Mouse (Mus musculus) inflammation-experienced regulatory T-cells, adult 6 months (primary cell): Measurements from ENCODE around the gene I830077J02Rik. TPM values are rescaled to one million over a fixed set of nuclear protein-coding genes. Genes with fewer than 3 reads are reported as not detected.
A peak's percentile ranks its signal among the peaks of the same experiment; 100 is the strongest.
"Not testable (repeated sequence)": the region's sequence is repeated elsewhere in the genome, so short reads cannot be mapped to it uniquely, and the experiment has no call there.

ENCODE experiments used
- ATAC-seq: one replicate; pipeline ENCODE4 v1.8.0; 2017
- polyA plus RNA-seq, 3 experiments: library from polyadenylated mRNA; unstranded; fragments of 100-300 nt; shearing (Covaris generic); gene quantifications; one replicate each; pipeline ENCODE4 v1.2.1; 2017

I830077J02Rik gene
- 1 to 10 TPM in 2 of 3 experiments, not detected in 1; 1.3 to 1.8 TPM for polyA plus RNA-seq

DNA sequence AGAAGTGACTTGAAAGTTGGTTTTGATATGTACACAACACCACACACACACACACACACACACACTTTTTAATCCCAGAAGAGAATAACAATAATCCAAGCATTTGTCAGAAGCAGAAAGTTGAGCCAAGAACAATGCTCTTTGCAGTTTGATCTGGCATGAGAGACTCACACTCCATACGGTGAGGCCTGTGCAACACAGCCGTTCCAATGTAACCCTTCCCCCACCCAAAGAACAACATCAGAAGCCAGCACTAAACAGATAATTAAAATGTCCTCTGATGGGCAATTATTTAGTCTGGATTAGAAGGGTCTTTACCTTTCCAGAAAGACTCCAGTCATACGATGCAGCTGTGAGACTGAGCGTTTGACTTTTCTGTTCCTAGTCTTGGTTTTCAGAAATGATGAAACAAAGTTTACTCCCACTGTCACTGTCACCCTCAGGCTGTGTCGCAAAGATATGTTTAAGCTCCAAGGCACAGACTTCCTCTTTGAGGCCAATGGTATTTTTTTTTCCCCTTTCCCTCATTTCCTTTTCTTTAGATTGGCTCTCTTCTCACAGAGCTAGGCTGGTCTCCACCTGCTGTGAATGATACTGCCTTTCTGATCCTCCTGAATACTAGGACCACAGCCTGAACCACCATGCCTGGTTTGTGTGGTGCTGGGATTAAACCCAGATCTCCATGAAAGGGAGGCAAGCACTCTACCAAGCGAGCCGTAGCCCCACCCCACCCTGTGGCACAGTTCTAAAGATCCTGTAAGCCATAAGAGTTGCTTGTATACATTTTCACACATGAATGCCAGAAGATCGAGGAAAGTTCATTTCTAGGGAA, at the start of gene I830077J02Rik:
I830077J02Rik (minus strand) TSS at position 425 of the 832 bp plus-strand sequence.
- no peak for ATAC-seq

DNA sequence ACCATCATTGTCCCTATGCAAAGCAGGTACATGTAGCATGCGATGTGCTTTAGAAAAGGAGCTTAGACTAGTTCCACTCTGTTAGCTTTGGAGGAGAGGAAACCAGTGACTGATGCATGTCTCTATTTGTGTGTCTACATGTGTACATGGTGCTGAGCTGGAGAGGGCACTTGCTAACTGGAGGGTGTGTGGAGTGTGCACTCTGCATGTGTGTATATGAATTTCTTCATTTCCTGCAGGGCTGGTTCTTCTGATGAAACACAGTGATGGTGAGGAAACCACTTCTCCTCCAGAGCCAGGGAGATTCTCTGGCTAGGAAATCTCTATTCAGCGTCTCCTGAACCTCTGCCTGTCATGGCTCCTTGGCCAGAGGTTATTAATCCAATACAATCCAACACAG, 41.7 kb upstream of the I830077J02Rik start:
- no peak for ATAC-seq

DNA sequence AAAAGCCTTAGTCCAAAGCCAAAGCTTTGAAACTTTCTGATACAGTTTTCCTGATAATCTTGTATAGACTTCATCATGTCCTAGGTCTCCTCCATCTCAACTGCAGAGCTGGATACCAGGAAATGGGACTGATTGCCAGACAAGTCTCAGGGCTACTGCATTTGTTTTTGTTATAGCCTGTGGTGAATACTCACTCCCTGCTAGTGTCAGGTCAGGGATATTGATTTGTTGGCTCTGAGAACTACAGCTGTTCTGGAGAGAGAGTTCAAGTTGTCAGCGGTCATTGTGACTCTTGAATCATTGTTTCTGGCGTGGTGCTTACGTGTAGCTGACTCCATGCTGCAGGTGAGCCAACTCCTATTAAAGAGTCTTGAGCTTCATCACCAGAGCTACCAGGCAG, 40.9 kb upstream of the I830077J02Rik start, which contains the start of gene Ovgp1:
Ovgp1 (plus strand) TSS at position 301 of the 400 bp plus-strand sequence.
- no peak for ATAC-seq

DNA sequence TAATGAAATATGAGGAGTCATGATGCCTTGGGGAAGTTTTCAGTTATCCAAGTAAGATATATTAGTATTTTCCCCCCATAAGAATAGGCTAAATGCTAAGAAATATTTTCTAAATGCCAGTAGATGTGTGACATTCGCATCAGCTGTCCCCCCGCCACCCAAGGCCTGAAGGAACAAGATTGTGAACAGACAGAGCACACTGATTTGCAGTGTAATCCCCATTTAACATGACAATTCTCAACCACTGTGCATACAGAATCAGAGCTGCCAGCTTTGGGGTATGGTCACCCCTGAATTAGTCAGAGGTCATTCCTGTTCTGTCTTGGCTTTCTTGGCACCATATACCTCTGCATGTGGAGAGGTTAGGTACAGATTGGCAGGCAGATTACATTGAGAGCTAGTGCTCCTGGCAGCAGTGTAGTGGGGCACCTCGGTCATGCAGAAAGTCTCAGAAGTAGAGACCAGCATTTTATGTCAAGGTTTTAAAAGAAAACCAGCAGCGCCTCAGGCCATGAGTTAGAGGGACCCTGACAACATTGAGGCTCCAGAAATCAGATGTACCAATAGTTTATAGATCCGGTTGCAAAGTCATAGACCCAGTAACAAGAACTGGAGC, 39.5 kb upstream of the I830077J02Rik start:
- ATAC-seq, result no peak

DNA sequence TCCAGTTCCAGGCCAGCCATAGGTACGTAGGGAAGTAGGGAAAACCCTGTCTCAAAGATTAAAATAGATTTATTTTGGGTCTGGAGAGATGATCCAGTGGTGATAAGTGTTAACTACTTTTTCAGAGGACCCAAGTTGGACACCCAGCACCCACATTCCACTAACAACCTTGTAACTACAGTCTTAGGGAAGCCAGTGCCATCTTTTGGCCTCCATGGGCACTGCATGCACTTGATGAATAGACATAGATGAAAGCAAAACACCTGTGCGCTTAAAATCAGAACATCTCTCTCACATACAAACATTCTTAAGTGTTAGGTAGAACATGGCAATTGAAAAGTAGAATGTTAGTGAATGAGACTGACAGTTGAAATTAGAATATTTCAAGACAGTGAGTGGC, 28.2 kb upstream of the I830077J02Rik start:
- ATAC-seq, result no peak

DNA sequence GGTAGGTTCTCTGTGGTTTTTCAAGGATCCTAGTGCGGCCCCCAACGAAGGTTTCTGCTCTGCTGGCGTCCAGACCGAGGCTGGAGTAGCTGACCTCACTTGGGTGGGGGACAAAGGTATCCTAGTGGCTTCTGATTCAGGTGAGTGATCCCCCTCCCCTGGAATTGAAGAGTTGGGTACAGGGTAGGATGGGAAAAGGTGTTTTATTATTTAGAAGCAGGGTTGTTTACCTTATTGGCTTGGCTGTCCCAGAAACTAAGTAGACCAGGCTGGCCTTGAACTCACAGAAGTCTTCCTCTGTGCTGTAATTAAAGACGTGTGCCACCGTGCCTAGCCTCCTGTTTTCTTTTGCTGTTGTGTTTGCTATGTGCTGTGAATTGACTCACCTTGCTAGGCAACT, 27.5 kb upstream of the I830077J02Rik start, which contains the start of gene Atp5f1:
Atp5f1 (minus strand) TSS at position 101 of the 400 bp plus-strand sequence.
- ATAC-seq, result no peak

DNA sequence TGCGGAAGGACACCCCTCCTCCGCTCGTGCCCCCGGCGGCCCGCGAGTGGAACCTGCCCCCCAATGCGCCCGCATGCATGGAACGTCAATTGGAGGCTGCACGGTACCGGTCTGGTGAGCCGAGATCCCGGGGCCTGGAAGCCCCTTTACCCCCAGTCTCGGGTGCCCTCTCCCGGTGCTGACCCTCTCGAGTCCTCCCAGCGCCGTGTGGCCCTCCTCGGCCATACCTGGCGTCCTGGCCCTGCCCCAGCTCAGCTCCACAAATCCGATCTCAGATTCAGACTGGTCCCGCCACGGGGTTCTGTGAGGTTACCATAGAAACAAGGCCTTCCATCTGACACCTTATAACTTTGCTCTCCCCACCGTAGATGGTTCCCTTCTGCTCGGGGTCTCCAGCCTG, 27.1 kb upstream of the I830077J02Rik start:
- peak; percentile 8 for ATAC-seq

DNA sequence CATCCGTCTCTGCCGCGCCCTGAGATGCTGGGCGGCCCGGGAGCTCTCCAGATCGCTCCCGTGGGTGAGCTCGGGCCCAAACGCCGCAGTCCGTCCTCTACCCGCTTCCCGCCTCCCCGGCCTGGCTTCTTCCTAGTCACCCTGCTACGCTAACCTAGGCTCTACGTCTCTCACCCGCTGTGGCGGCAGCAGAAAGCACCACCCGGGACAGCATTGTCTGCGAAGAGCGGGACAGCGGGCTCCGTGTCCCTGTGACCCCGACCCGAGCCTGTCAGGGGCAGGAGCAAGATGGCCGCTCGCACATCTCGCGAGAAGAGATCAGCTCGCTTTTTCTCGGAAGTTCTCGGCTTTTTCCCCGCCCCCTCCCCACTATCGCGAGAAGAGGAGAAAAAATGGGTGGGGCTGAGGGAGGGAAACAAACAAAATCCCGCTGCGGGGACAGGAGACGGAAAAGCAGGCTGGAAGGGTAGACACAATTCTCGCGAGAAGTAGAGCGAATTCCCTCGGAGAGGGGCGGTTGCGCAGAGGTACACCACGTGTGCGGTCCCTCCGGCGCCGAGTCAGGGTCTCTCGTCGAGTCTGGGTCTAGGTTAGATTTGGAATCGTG, 26.6 kb upstream of the I830077J02Rik start, which contains the start of gene Wdr77:
Wdr77 (plus strand) TSS at position 396 of the 607 bp plus-strand sequence.
- ATAC-seq, result peak; percentile 93

DNA sequence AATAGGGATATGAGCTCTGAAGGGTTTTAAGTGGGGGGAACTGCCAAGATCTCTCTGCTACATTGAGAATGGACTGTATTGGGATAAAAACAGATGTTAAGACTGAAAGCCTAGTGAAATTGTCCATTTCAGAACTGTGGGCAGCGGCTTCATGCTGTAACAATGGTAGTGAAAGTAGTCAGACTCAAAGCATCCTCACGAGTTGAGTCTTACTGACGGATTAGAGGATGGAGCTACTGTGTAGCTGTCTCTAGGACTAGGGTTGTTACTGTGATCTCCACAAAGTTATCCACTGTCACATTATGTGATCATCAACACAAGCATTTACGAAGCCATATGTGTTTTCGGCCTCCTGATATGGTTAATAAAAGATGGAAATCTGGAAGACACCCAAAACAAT, 25.7 kb upstream of the I830077J02Rik start:
- no peak for ATAC-seq

DNA sequence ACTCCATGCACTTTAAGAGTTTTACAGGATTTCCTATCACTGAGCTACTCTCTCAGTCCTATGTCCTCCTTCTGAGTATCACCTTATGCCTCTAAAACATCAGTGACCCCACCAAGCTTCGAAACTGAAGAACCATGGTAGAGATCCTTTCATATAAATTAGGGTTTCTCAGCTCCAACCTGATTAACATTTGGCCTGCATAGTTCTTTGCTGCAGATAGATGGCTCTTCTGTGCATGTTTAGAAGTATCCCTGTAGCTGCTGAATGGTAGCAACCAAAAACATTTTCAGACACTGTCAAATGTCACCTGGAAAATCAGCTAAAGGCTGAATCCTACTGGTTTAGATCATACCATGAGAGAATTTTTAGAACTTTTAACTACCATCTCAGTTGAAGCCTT, 24.8 kb upstream of the I830077J02Rik start:
- no peak for ATAC-seq

DNA sequence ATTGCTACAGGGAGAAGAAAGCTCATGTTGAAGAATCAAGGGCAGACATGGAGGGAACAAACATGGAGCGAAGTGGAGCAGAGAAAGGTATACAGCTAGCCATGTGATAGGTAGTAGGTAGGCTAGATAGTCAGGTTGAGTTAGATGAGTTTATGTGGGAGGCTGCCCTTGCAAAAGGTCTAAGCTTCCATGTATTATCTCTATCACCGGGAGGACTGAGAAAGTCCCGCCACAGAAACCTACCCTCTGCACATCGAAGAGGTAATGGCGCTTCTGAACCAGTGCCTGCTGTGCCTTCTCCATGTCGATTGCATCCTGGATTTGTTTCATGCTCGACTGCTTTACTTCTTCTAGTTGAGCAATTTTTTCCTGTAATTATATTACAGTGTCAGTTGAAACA, 18.9 kb upstream of the I830077J02Rik start:
- ATAC-seq, result no peak

DNA sequence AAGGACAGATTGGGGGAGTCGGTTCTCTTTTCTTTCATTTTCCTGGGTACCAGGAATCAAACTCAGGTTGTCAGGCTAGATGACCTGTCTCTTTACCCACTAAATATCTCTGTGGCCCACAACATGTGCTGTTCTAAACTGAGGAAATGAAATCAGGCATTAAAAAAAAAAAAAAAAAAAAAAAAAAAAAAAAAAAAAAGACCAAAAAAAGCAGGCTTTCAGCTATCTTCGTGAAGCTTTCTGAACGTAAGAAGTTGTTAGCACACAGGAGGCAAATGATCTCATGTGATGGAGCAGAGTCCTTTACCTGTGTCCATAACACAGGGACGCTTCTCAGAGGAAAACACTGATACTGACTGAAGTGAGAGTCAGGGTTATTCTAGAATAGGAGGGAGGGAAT, 3.6 kb upstream of the I830077J02Rik start:
- no peak for ATAC-seq

DNA sequence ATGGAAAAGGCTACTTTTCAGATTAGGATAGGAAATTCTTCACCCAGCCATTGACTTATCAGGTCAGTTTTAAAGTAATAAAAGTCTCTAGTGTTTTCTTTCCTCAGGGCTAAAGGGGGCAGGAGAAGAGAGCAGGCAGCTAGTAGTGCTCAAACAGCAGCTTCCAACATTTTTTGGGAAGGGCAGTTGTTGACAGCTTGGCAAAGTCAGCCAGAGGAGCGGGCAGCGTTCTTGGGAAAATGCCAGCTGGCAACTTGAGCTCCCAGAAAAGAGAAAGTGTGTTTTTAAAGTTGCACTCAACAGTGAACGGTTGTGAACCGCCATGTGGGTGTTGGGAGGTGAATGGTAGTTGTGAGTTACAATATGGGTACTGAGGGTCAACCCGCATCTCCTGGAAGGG, 2.6 kb upstream of the I830077J02Rik start:
- no peak for ATAC-seq

DNA sequence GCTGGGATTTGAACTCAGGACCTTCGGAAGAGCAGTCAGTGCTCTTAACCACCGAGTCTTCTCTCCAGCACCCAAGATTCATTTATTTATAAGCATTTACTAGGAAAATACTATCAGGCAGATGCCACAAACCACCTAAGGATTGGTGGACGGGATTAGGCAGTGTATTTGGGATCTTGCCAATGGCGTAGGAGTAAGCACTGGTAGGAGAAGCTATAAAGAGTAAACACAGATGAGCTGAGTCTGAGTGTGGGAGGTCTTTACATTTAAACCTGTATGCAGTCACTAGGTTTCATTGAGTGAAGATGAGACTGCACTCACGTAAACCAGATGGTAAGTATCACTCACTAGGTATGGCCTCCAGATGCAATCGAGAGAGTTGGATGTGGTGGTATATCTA, 1.5 kb upstream of the I830077J02Rik start:
- ATAC-seq, result no peak

DNA sequence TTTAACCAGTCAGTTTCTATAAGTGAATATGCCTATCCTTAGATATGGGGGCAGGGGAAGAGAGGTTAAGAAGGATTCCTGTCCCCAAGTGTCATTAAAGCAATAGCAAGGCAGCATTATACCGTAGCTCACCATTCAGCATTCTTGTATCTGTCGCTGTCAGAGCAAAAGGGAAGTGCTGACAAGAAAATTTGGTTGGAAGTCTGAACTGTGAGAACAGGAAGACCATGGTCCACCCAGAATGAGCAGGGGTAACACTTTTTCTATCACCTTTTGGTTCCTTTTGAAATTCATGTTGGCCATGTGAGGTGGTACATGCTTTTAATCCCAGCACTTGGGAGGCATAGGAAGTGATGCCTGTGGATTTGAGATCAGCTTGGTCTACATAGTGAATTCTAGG, 1.4 kb downstream of the I830077J02Rik start:
- ATAC-seq, result no peak

DNA sequence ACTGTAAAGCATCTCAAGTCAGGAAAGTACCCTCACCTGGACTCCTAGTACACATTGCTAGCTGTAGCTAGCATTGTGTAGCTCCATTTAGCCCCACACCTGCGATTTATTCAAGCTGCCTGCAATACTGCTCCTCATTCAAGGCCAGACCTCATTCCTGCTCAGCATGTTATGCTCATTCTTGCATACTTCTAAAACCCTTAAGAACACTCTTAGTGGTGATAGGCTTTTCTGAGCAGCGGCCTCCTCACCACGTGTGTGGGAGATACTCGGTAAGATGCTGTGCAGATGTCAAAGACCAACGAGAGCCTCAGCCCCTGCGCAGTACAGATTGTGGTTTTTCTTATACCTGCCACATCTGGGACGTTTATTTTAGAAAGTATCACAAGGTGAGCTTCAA, 2.6 kb downstream of the I830077J02Rik start:
- no peak for ATAC-seq

DNA sequence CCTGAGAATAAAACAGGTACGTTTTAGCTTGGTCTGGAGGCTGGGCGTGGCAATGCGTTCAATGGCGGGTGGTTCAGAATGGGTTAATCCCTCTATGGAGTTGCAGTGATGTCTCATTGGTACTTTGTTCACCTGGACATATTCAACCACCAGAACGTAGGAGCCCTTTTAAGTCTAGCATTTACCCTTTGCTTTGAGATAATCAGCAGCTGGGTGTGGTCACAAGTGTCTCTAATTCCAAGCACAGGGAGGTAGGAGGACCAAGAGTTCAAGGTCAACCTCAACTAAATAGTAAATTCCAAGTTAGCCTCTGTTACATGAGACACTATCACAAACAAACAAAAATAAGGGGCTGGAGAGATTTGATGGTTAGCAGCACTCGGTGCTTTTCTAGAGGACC, 3.7 kb downstream of the I830077J02Rik start:
- no peak for ATAC-seq

DNA sequence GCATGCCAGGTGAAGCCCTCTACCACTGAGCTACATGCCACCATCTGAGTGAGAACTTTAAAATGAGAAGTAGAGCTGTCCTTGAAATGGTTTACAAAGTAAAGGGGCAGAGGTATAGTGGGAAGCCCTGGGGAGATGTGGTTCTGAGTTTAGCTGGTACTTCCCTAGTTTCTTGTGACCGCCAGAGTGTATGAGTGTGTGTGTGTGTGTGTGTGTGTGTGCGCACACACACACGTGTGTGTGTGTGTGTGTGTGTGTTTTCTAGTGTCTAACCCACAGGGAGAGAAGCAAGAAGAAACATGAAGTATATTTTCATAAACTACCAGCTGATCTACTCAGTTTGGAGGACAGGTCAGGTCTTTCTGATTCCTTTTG, 4.3 kb downstream of the I830077J02Rik start:
- ATAC-seq, result no peak

DNA sequence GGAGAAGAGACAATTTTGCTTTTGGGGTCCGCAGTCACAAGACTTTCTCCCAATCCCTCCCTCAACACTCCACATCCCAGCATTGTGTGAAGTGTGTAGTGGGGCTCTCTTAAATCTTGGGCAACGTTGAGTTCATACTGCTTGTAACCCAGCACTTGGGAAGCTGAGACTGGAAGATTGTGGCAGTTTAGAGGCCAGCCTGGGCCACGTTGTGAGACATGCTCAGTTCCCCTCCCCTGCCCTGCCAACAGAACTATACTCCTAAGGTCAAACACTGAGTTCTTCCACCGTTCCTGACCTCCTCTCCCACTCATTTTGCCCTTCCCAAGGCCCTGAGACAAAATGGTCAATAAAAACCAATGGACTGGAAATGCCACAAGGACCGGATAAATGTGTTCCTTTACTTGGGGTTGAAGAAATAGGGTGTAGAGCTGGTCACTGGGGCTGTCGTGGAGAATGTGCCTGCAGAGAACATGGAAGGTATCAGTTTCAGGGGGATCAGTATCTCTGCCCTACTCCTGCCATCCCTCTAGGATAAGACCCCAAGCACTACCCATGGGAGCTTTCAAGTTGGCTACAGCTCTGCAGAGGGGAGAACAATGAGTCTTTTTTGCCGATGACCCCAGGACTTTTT, 4.8 kb downstream of the I830077J02Rik start:
- ATAC-seq, result no peak

DNA sequence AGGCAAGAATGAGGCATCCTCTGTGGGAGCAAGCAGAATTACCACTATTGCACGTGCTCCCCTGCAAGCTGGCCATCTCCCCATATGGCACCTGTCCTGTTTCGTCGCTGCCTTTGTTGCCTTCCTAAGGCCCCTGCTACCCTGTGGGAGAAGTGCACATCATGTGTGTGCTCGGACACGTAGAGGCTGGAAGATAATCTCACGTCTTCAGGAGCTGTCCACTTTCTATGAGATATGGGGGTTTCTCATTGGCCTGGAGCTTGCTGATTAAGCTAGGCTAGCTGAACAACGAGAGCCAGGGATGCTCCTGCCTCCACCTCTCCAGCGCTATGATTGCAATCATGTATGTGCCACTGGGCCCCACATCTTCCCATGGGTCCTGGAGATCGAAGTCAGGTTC, 7.8 kb downstream of the I830077J02Rik start:
- ATAC-seq, result no peak

DNA sequence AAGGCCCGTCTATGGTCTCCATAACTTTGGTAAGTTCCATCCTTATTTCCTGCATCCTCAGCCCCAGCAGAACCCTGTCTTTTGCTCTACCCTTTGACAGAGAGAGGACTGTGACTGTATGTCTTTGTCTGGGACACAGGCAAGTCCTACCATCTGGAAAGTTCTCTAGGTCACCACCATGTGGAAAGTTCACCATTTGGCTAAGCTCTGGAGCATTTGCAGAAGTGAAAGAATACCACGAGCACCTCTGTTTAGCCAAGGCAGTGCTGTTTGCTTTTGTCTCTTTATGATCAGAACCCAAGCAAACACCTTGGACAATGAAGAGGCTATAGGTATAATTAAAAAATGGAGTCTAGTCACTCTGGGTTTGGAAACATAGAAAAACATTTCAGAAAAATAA, 10.5 kb downstream of the I830077J02Rik start:
- no peak for ATAC-seq

DNA sequence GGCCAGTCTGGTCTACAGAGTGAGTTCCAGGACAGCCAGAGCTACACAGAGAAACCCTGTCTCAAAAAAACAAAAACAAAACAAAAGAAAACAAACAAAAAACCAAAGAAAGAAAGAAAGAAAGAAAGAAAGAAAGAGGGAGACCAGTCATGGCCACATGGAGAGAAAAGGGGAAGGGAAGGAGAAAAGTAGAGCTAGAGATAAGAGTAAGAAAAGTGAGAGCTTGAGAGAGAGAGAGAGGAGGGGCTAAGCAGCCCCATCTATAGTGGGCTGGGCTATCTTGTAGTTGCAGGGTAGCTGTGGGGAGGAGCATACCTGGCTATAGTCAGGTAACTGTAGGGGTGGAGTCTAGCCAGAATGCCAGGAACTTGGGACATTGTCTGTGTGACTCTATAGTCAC, 11.7 kb downstream of the I830077J02Rik start:
- ATAC-seq, result not testable (repeated sequence)

DNA sequence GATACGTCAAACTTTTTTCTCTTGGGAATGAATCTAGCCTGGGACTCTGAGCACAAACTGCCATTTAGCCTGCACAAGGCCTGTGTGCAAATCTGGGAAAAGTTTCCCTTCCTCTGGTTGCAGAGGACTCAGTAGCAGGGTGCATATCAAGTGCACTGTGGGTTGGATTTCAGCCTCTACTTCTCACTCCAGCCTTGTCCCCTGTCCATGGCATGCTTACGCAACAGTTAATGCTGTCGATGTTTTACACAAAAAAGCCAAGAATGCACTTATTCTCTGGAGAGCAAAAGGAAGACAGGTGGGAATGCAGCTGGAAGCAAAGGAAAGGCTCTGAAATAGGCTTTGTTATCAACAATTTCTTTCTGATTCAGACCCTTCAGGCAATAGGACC, 14.1 kb downstream of the I830077J02Rik start:
- no peak for ATAC-seq
